Mouse (Mus musculus): ENCODE results near the gene Mfap1a.
"Not testable (repeated sequence)": the region's sequence is repeated elsewhere in the genome, so short reads cannot be mapped to it uniquely, and the experiment has no call there.

The Mfap1a gene

GRCm38 (mm10) chr2:121475306-121475705 lies 31.2 kb downstream of the Mfap1a start:
- DNase-seq (ENCODE audit: low read depth, low spot score): not testable (repeated sequence)

- no peak for DNase-seq (ENCODE audit: low read depth, low spot score)
Measured at GRCm38 (mm10) chr2:121474180-121474535, 32.3 kb downstream of the Mfap1a start.

- peak; percentile 96 for DNase-seq (ENCODE audit: low read depth, low spot score)
Measured at GRCm38 (mm10) chr2:121473301-121474179, 32.9 kb downstream of the Mfap1a start, which contains the start of gene Mfap1b. Gene Mfap1b, minus strand, starts transcription at chr2:121474067.

- DNase-seq (ENCODE audit: low read depth, low spot score): not testable (repeated sequence)
Measured at GRCm38 (mm10) chr2:121472783-121473182, 33.7 kb downstream of the Mfap1a start.

- DNase-seq (ENCODE audit: low read depth, low spot score): not testable (repeated sequence)
Measured at GRCm38 (mm10) chr2:121468982-121469381, 37.5 kb downstream of the Mfap1a start.

- peak; percentile 55 for DNase-seq (ENCODE audit: low read depth, low spot score)
Measured at GRCm38 (mm10) chr2:121460071-121460470, 46.4 kb downstream of the Mfap1a start.

- peak; percentile 95 for DNase-seq (ENCODE audit: low read depth, low spot score)
Measured at GRCm38 (mm10) chr2:121456692-121457642, 49.5 kb downstream of the Mfap1a start, which contains the start of gene Serinc4. Gene Serinc4, minus strand, starts transcription at chr2:121456781.

- DNase-seq (ENCODE audit: low read depth, low spot score): no peak
Measured at GRCm38 (mm10) chr2:121455534-121455933, 50.9 kb downstream of the Mfap1a start.

GRCm38 (mm10) chr2:121453917-121454316 lies 52.5 kb downstream of the Mfap1a start:
- no peak for DNase-seq (ENCODE audit: low read depth, low spot score)

- no peak for DNase-seq (ENCODE audit: low read depth, low spot score)
Measured at GRCm38 (mm10) chr2:121452990-121453389, 53.5 kb downstream of the Mfap1a start, which contains the start of gene Hypk. Gene Hypk, plus strand, starts transcription at chr2:121453290.

- no peak for DNase-seq (ENCODE audit: low read depth, low spot score)
Measured at GRCm38 (mm10) chr2:121452361-121452760, 54.1 kb downstream of the Mfap1a start.

GRCm38 (mm10) chr2:121450093-121450492 lies 56.4 kb downstream of the Mfap1a start:
- peak; percentile 49 for DNase-seq (ENCODE audit: low read depth, low spot score)

- no peak for DNase-seq (ENCODE audit: low read depth, low spot score)
Measured at GRCm38 (mm10) chr2:121449545-121450011, 56.9 kb downstream of the Mfap1a start.

- peak; percentile 99 for DNase-seq (ENCODE audit: low read depth, low spot score)
Measured at GRCm38 (mm10) chr2:121448739-121449535, 57.5 kb downstream of the Mfap1a start, which contains the start of gene Serf2. Gene Serf2, plus strand, starts transcription at chr2:121449195.

- DNase-seq (ENCODE audit: low read depth, low spot score): peak; percentile 47
Measured at GRCm38 (mm10) chr2:121448136-121448535, 58.3 kb downstream of the Mfap1a start.

GRCm38 (mm10) chr2:121447006-121447405 lies 59.5 kb downstream of the Mfap1a start:
- DNase-seq (ENCODE audit: low read depth, low spot score): no peak

- DNase-seq (ENCODE audit: low read depth, low spot score): no peak
Measured at GRCm38 (mm10) chr2:121446506-121446905, 60.0 kb downstream of the Mfap1a start.

GRCm38 (mm10) chr2:121445117-121445516 lies 61.3 kb downstream of the Mfap1a start:
- DNase-seq (ENCODE audit: low read depth, low spot score): no peak

- no peak for DNase-seq (ENCODE audit: low read depth, low spot score)
Measured at GRCm38 (mm10) chr2:121444178-121444577, 62.3 kb downstream of the Mfap1a start, which contains the start of gene Ell3. Gene Ell3, minus strand, starts transcription at chr2:121444278.

- DNase-seq (ENCODE audit: low read depth, low spot score): no peak
Measured at GRCm38 (mm10) chr2:121443068-121443349, 63.5 kb downstream of the Mfap1a start.
